Mouse (Mus musculus): ENCODE measurements at regions not wholly inside any gene's neighbourhood (a gene's known extent, or its start where the extent isn't known, plus 50 kb on each side); places are given as distances from the start of the nearest gene placed in this dataset.

DNA sequence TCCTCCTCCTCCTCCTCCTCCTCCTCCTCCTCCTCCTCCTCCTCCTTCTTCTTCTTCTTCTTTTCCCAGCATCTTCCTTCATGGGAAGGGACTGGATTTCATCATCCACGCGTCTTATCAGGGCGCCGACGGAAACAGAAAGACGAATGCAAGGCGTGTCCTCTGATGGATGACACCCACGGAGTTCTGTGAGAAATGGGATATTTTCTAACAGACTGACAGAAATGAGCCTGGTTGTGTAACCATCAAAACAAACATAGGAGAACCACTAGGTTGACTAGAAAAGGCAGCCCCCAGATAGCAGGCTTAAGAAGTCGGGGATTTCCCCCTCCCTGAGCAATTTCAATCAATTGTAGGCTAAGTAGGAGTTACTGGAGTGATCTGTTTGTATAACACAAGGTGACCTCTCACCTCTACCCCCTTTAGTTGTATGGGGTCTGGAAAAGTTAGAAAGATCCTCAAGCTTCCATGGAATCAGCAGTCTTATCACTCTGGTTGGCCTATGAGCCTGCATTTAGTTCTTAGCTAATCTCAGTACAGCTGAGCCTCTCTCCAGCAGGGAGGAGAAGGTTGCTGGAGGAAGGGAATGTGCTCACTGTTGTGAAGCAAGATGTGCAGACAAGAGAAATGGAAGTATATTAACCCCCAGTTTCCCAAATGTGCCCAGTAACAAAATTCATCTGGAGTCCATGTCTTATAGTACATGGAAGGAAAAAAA lies 260.0 kb upstream of the Lyplal1 start:
- TF ChIP-seq CTCF (conservative IDR thresholded peaks at IDR 0.05; ENCODE audit: low read length): no peak
- TF ChIP-seq NANOG (IDR thresholded peaks at IDR 0.05; ENCODE audit: borderline replicate concordance, low read length): no peak
